Mouse (Mus musculus): Measurements from ENCODE around the gene Tnni1.
A peak's percentile ranks its signal among the peaks of the same experiment; 100 is the strongest.

DNA sequence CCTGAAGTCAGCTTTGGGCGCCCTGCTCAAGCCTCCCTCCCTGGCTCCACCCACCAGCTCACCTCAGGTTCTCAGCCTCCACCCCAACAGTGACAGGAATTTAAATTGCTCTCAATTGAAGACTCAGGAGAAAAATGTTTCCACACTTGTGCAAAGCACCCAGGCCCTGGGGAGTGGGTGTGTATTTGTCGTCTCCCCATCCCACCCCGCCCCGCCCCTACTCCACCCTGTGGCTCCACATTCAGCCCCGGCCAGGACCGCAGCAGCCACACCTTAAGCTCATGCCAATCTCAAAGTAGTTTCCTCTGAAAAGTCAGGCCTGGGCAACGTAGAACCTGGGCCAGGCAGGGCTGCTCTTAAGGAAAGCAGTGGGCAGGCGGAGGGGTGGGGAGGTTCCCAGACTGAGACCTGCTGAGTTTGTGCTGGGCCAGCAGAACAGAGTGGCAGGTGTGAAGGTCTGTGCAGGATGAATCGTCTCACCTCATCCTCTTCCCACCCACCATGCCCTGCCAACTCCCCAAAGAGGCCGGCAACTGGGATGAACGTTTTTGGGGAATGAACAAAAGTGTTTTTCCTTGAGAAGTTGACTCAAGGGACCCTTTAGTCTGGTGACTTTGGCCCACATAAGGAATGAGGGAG lies 78.0 kb downstream of the Tnni1 start:
- TF ChIP-seq CTCF (IDR thresholded peaks at IDR 0.05; ENCODE audit: low read depth) (no peak), EP300 (IDR thresholded peaks at IDR 0.05; ENCODE audit: low read depth) (0 out of 2 replicates have a peak, but pooled peaks have one; percentile 3)

All from heart, postnatal 0 days (tissue).